Mouse (Mus musculus): Measurements from ENCODE around the gene Hoxa9. TPM values are rescaled to one million over a fixed set of nuclear protein-coding genes. Genes with fewer than 3 reads are reported as not detected.

The Hoxa9 gene
- 58.1 and 67.8 TPM in 2 replicates for polyA plus RNA-seq (2014; fragmentation: Nextera tagmentation; extraction: Ambion mirVana)

- peaks cover 9% of the 10 kb centered on the region; the same call in 1 of the 2 replicates for H3K36me3 ChIP-seq (ENCODE audit: control insufficient read depth, insufficient read depth, low read length)
- 0 out of 2 replicates have a peak, but pooled peaks cover 15% of the 10 kb centered on the region for H3K27me3 ChIP-seq (ENCODE audit: control insufficient read depth, insufficient read depth, low read length)
- peak within 1 kb of the TSS; percentile 98 for H3K27ac ChIP-seq (ENCODE audit: low read depth, low read length)
- peak; percentile 41 for ATAC-seq (ENCODE audit: low FRiP score, low TSS enrichment)
- no peaks in the 10 kb centered on the region for H3K9me3 ChIP-seq (ENCODE audit: control insufficient read depth, low read length)
- WGBS = under 1% methylated on average over 24 of the region's 36 CpGs
- peak within 1 kb of the TSS; percentile 64 for H3K4me3 ChIP-seq (ENCODE audit: low read length)
- H3K4me2 ChIP-seq (replicated peaks; ENCODE audit: low read depth, low read length) = peak within 1 kb of the TSS; percentile 97
- H3K9ac ChIP-seq (ENCODE audit: low read depth, low read length) = peak within 1 kb of the TSS; percentile 96
- H3K4me1 ChIP-seq (ENCODE audit: control insufficient read depth, insufficient read depth, low read length) = peaks cover 10% of the 10 kb centered on the region; the same call in 1 of the 2 replicates
Observed at GRCm38 (mm10) chr6:52230516-52231165, at the start of gene Hoxa9. Gene Hoxa9 (minus strand): TSS chr6:52231089.

- Histone ChIP-seq H3K4me2 (replicated peaks; ENCODE audit: low read depth, low read length) (no peak overlapping the region), H3K9ac (ENCODE audit: low read depth, low read length) (no peak overlapping the region), H3K36me3 (ENCODE audit: control insufficient read depth, insufficient read depth, low read length) (no peaks in the 10 kb centered on the region), H3K4me1 (ENCODE audit: control insufficient read depth, insufficient read depth, low read length) (no peaks in the 10 kb centered on the region), H3K27me3 (ENCODE audit: control insufficient read depth, insufficient read depth, low read length) (peaks cover 50% of the 10 kb centered on the region), H3K4me3 (ENCODE audit: low read length) (no peak overlapping the region), H3K27ac (ENCODE audit: low read depth, low read length) (no peak overlapping the region), H3K9me3 (ENCODE audit: control insufficient read depth, low read length) (no peaks in the 10 kb centered on the region)
- 6% methylated on average over 5 of the region's 5 CpGs for WGBS
- no peak for ATAC-seq (ENCODE audit: low FRiP score, low TSS enrichment)
Observed at GRCm38 (mm10) chr6:52276920-52277319, 46.0 kb upstream of the Hoxa9 start.

- no peak overlapping the region for H3K27ac ChIP-seq (ENCODE audit: low read depth, low read length)
- 2% methylated on average over 6 of the region's 6 CpGs for WGBS
- H3K27me3 ChIP-seq (ENCODE audit: control insufficient read depth, insufficient read depth, low read length) = peaks cover 55% of the 10 kb centered on the region
- H3K36me3 ChIP-seq (ENCODE audit: control insufficient read depth, insufficient read depth, low read length) = no peaks in the 10 kb centered on the region
- ATAC-seq (ENCODE audit: low FRiP score, low TSS enrichment) = no peak
- H3K9me3 ChIP-seq (ENCODE audit: control insufficient read depth, low read length) = no peaks in the 10 kb centered on the region
- H3K9ac ChIP-seq (ENCODE audit: low read depth, low read length) = no peak overlapping the region
- no peak overlapping the region for H3K4me2 ChIP-seq (replicated peaks; ENCODE audit: low read depth, low read length)
- H3K4me1 ChIP-seq (ENCODE audit: control insufficient read depth, insufficient read depth, low read length) = no peaks in the 10 kb centered on the region
- H3K4me3 ChIP-seq (ENCODE audit: low read length) = no peak overlapping the region
Observed at GRCm38 (mm10) chr6:52276382-52276781, 45.5 kb upstream of the Hoxa9 start.

GRCm38 (mm10) chr6:52275563-52276280 lies 44.8 kb upstream of the Hoxa9 start:
- Histone ChIP-seq H3K36me3 (ENCODE audit: control insufficient read depth, insufficient read depth, low read length) (no peaks in the 10 kb centered on the region), H3K4me3 (ENCODE audit: low read length) (no peak overlapping the region), H3K4me2 (replicated peaks; ENCODE audit: low read depth, low read length) (no peak overlapping the region), H3K9me3 (ENCODE audit: control insufficient read depth, low read length) (no peaks in the 10 kb centered on the region), H3K27me3 (ENCODE audit: control insufficient read depth, insufficient read depth, low read length) (peaks cover 62% of the 10 kb centered on the region), H3K27ac (ENCODE audit: low read depth, low read length) (no peak overlapping the region), H3K9ac (ENCODE audit: low read depth, low read length) (no peak overlapping the region), H3K4me1 (ENCODE audit: control insufficient read depth, insufficient read depth, low read length) (no peaks in the 10 kb centered on the region)
- no peak for ATAC-seq (ENCODE audit: low FRiP score, low TSS enrichment)
- WGBS = 9% methylated on average over 8 of the region's 8 CpGs

- peaks cover 73% of the 10 kb centered on the region for H3K27me3 ChIP-seq (ENCODE audit: control insufficient read depth, insufficient read depth, low read length)
- no peaks in the 10 kb centered on the region for H3K9me3 ChIP-seq (ENCODE audit: control insufficient read depth, low read length)
- no peak overlapping the region for H3K4me3 ChIP-seq (ENCODE audit: low read length)
- 4% methylated on average over 11 of the region's 11 CpGs for WGBS
- no peak overlapping the region for H3K27ac ChIP-seq (ENCODE audit: low read depth, low read length)
- H3K36me3 ChIP-seq (ENCODE audit: control insufficient read depth, insufficient read depth, low read length) = no peaks in the 10 kb centered on the region
- ATAC-seq (ENCODE audit: low FRiP score, low TSS enrichment) = no peak
- H3K4me2 ChIP-seq (replicated peaks; ENCODE audit: low read depth, low read length) = no peak overlapping the region
- H3K9ac ChIP-seq (ENCODE audit: low read depth, low read length) = no peak overlapping the region
- H3K4me1 ChIP-seq (ENCODE audit: control insufficient read depth, insufficient read depth, low read length) = no peaks in the 10 kb centered on the region
Observed at GRCm38 (mm10) chr6:52274576-52274975, 43.7 kb upstream of the Hoxa9 start.

GRCm38 (mm10) chr6:52273656-52274280 lies 42.9 kb upstream of the Hoxa9 start:
- H3K27me3 ChIP-seq (ENCODE audit: control insufficient read depth, insufficient read depth, low read length) = peaks cover 82% of the 10 kb centered on the region
- no peaks in the 10 kb centered on the region for H3K36me3 ChIP-seq (ENCODE audit: control insufficient read depth, insufficient read depth, low read length)
- H3K9ac ChIP-seq (ENCODE audit: low read depth, low read length) = no peak overlapping the region
- H3K4me1 ChIP-seq (ENCODE audit: control insufficient read depth, insufficient read depth, low read length) = no peaks in the 10 kb centered on the region
- no peaks in the 10 kb centered on the region for H3K9me3 ChIP-seq (ENCODE audit: control insufficient read depth, low read length)
- H3K4me3 ChIP-seq (ENCODE audit: low read length) = no peak overlapping the region
- H3K27ac ChIP-seq (ENCODE audit: low read depth, low read length) = no peak overlapping the region
- no peak overlapping the region for H3K4me2 ChIP-seq (replicated peaks; ENCODE audit: low read depth, low read length)
- ATAC-seq (ENCODE audit: low FRiP score, low TSS enrichment) = 0 out of 2 replicates have a peak, but pooled peaks have one; percentile 28
- WGBS = 2% methylated on average over 22 of the region's 22 CpGs

GRCm38 (mm10) chr6:52272766-52273655 lies 42.1 kb upstream of the Hoxa9 start:
- no peak for ATAC-seq (ENCODE audit: low FRiP score, low TSS enrichment)
- Histone ChIP-seq H3K27me3 (ENCODE audit: control insufficient read depth, insufficient read depth, low read length) (peaks cover 89% of the 10 kb centered on the region), H3K36me3 (ENCODE audit: control insufficient read depth, insufficient read depth, low read length) (no peaks in the 10 kb centered on the region), H3K27ac (ENCODE audit: low read depth, low read length) (no peak overlapping the region), H3K4me1 (ENCODE audit: control insufficient read depth, insufficient read depth, low read length) (no peaks in the 10 kb centered on the region), H3K9me3 (ENCODE audit: control insufficient read depth, low read length) (no peaks in the 10 kb centered on the region), H3K4me3 (ENCODE audit: low read length) (no peak overlapping the region), H3K9ac (ENCODE audit: low read depth, low read length) (no peak overlapping the region), H3K4me2 (replicated peaks; ENCODE audit: low read depth, low read length) (no peak overlapping the region)
- 7% methylated on average over 22 of the region's 22 CpGs for WGBS

All from kidney, embryonic 14.5 days (tissue).